Mouse (Mus musculus) lung, postnatal 0 days (tissue): ENCODE results near the gene Oog4. TPM values are rescaled to one million over a fixed set of nuclear protein-coding genes. Genes with fewer than 3 reads are reported as not detected.
A peak's percentile ranks its signal among the peaks of the same experiment; 100 is the strongest.

Experiments
- ATAC-seq: fragments of 200-750 bp; cut with Nextera tagmentation; 2 replicates; pipeline ENCODE4 v1.8.0; 2017; ENCODE audit warnings: moderate library complexity
- DNase-seq: peaks from one replicate; pipeline ENCODE4 v3.0.0-alpha.2; 2016; ENCODE audit warnings: low spot score
- H3K27ac ChIP-seq: fragments of 300-500 bp; sonication (generic); 2 replicates; pipeline ENCODE4 v1.5.1; 2014; ENCODE audit warnings: antibody characterized with exemption, mild to moderate bottlenecking, low read length, mixed read lengths
- H3K27me3 ChIP-seq: fragments of 300-500 bp; sonication (generic); replicated peaks from 2 replicates; pipeline ENCODE4 v1.6.1; 2014; ENCODE audit warnings: low read length, mixed read lengths; ENCODE audit not compliant: insufficient read depth
- H3K36me3 ChIP-seq: fragments of 300-500 bp; sonication (generic); 2 replicates; pipeline ENCODE4 v1.6.1; 2014; ENCODE audit warnings: low read length, mixed read lengths; ENCODE audit not compliant: insufficient read depth
- H3K4me1 ChIP-seq: fragments of 300-500 bp; sonication (generic); 2 replicates; pipeline ENCODE4 v1.6.1; 2014; ENCODE audit warnings: antibody characterized with exemption, low read depth, low read length, mixed read lengths; ENCODE audit not compliant: insufficient read depth
- H3K4me2 ChIP-seq: fragments of 300-500 bp; sonication (generic); replicated peaks from 2 replicates; pipeline ENCODE4 v1.6.1; 2014; ENCODE audit warnings: low read depth, mild to moderate bottlenecking, low read length, moderate library complexity, mixed read lengths
- H3K4me3 ChIP-seq: fragments of 300-500 bp; sonication (generic); 2 replicates; pipeline ENCODE4 v1.5.1; 2014; ENCODE audit warnings: low read depth, low read length
- H3K9ac ChIP-seq: fragments of 300-500 bp; sonication (generic); replicated peaks from 2 replicates; pipeline ENCODE4 v1.6.1; 2014; ENCODE audit warnings: low read depth, mild to moderate bottlenecking
- H3K9me3 ChIP-seq: fragments of 300-500 bp; sonication (generic); 2 replicates; pipeline ENCODE4 v1.6.1; 2016; ENCODE audit warnings: low read length, mixed read lengths
- CTCF ChIP-seq: IDR thresholded peaks from 2 replicates; pipeline ENCODE4 v1.5.1; 2016; ENCODE audit warnings: antibody characterized with exemption, mild to moderate bottlenecking
- EP300 ChIP-seq: IDR thresholded peaks from 2 replicates; pipeline ENCODE4 v1.6.1; 2016; ENCODE audit warnings: antibody characterized with exemption, mild to moderate bottlenecking, control low read depth
- WGBS: fragments of 180-500 bp; shearing (Covaris S2); extraction: QIAGEN DNeasy Blood & Tissue Kit; methylation state at CpG from one replicate; pipeline ENCODE4 v1.1.7; 2014; 5-methylcytosine and 5-hydroxymethylcytosine counted together
- polyA plus RNA-seq: library from polyadenylated mRNA; unstranded; fragments of >200 nt; fragmentation: Nextera tagmentation; extraction: Ambion mirVana; gene quantifications from 2 replicates; pipeline ENCODE4 v1.2.1, GENCODE M21; 2015

Gene Oog4
- polyA plus RNA-seq, 1 experiment from 2014 or later = not detected

DNA sequence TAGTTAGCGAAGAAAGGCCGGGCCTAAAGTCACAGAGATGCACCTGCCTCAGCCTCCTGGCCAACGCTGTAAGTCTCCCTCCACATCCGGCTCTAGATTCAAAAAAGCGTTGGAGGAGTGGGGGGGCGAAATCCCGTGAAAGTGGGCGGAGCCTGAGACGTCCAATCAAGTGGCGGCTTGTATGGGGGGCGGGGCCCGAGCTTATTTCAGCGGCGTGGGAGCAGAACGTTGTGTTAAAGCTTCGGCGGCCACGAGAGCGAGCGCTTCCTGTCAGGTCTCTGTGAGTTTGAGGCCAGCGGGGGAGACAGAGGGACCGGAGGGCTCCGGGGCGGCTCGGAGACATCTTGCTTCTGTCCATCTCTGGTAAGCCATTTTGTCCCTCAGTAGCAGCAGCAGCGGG, 55.9 kb downstream of the Oog4 start, which contains the start of gene Pramel1:
TSS of gene Pramel1 (plus strand) at position 248 of the 400 bp plus-strand sequence.
- Histone ChIP-seq H3K9ac (no peak within 1 kb of the TSS), H3K27ac (no peak within 1 kb of the TSS), H3K4me3 (no peak within 1 kb of the TSS), H3K9me3 (no peaks in the 10 kb centered on the region), H3K4me1 (no peaks in the 10 kb centered on the region), H3K4me2 (no peak within 1 kb of the TSS), H3K36me3 (no peaks in the 10 kb centered on the region), H3K27me3 (no peaks in the 10 kb centered on the region)
- WGBS = 79% methylated on average over 26 of the region's 26 CpGs
- DNase-seq = no peak
- ATAC-seq = no peak
- TF ChIP-seq EP300 = no peak
- no peak for TF ChIP-seq CTCF

DNA sequence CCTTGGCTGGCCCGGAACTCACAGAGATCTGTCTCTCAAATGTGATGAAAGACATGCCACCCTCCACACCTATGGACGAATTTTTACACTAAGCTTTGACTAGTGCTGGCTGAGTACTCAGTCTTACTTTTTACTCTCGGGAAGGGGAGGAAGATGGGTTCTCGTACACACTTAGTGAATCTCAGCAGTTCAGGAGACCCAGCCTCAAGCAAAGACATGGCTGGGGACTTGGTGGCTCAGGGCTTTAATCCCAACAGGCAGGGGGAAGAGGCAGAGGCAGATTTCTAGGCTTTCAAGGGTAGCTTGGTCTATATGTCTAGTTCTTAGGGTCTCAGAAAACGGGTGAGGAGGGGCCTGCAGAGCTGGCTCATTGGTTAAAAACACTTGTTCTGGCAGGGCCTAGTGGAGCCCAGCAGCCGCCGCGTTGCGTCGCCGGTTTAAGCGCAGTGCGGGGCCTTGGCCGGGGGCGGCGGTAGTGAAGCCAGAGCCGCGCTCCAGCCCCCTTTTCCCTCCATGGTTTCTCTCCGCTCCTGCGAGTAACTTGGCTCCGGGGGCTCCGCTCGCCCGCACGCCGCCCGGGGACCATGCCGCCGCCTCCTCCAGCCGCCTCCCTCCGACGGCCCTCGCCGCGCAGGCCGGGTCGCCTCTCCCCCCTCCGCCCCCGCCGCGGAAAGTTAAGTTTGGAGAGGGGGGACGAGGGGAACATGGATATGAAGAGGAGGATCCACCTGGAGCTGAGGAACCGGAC, 61.0 kb downstream of the Oog4 start:
- Histone ChIP-seq H3K9me3 (no peaks in the 10 kb centered on the region), H3K4me3 (peak overlapping the region; percentile 30), H3K4me1 (no peaks in the 10 kb centered on the region), H3K4me2 (peak overlapping the region; percentile 53), H3K27me3 (no peaks in the 10 kb centered on the region), H3K27ac (no peak overlapping the region), H3K9ac (no peak overlapping the region), H3K36me3 (no peaks in the 10 kb centered on the region)
- DNase-seq (peak; percentile 62), ATAC-seq (peak; percentile 79)
- WGBS = 8% methylated on average over 34 of the region's 43 CpGs
- no peak for TF ChIP-seq EP300
- peak; percentile 59 for TF ChIP-seq CTCF

Other genes with a start within 250 kb of the Oog4 start
- gene Prdm2, start 237.3 kb downstream of the Oog4 start, polyA plus RNA-seq = 7.9 and 8.4 TPM in 2 replicates
- 118 and 142 TPM in 2 replicates for gene Pdpn, start 150.8 kb downstream of the Oog4 start, polyA plus RNA-seq
- not detected in 2 replicates for gene Lrrc38, start 100.6 kb downstream of the Oog4 start, polyA plus RNA-seq
- not detected in 2 replicates for gene Pramel1, start 55.9 kb downstream of the Oog4 start, polyA plus RNA-seq
- 9.2 and 10.2 TPM in 2 replicates for gene Pramef8, start 37.9 kb downstream of the Oog4 start, polyA plus RNA-seq
- not detected in 2 replicates for gene Gm13043, start 61.0 kb upstream of the Oog4 start, polyA plus RNA-seq
- gene Gm13040, start 85.6 kb upstream of the Oog4 start, polyA plus RNA-seq = not detected in 2 replicates
- not detected in 2 replicates for gene BC080695, start 101.4 kb upstream of the Oog4 start, polyA plus RNA-seq
- gene Gm13057, start 101.4 kb upstream of the Oog4 start, polyA plus RNA-seq = not detected in 2 replicates
- gene Gm13083, start 164.7 kb upstream of the Oog4 start, polyA plus RNA-seq = not detected in 2 replicates
- gene Gm13088, start 206.9 kb upstream of the Oog4 start, polyA plus RNA-seq = not detected in 2 replicates